Mouse (Mus musculus): ENCODE measurements around the gene Isx.
A peak's percentile ranks its signal among the peaks of the same experiment; 100 is the strongest.

The Isx gene

DNA sequence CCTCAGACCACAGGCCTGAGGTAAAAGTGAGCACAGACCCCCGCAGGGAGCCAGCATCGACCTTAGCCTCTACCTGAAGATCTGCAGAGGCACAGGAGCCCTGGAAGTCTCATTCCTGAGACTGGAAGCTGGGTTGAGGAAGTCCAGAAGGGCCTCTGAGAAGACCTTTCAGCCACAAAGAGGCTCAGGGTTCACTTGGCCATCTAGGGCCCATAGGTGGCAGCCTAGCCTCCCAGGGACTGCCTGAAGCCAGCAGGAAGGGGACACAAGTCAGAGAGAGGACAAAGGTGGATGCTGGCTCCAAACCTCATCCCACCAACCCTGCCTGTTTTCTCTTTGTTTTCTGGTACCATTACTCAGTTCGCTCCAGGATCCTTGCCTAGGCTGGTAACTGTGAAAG lies at the start of gene Isx:
Gene Isx (plus strand): TSS at position 234 of the 400 bp plus-strand sequence.
- no peak for DNase-seq

DNA sequence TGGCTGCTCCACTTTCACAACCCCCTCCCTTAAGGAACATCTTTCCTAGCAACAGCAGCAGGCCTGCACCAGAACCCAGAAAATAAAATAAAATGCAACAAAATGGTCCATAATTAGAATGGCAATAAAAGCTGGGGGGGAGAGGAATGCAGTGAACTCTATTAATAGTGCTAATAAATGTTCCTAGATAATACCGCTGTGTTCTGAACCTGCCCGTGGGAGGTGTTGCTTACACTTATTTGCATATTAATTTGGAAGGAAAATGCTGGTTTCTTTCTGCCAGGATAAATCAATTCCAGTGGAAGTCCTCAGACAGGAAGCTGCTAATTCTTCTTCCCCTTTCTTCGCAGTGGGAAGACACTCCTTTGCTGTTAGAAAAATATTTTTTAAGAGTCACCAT lies 45.3 kb upstream of the Isx start:
- no peak for DNase-seq

DNA sequence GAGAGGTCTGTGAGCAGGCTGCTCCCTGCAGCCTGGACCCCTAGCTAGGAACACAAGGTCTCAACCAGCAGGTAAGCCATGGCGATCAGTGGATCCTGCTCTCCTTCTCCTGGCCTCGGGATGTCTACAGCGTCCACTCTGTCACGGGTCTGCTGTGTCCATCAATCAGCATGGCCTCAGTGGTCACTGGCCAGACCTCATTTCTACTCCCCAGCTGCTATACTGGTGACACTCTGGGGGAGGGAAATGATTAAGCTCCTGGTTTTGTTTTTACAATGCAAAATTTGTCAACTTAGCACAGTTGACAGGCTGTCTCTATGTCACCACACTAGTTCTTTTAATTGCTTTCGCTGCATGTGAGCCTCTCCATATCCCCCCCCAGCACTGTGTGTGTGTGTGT lies 41.7 kb upstream of the Isx start:
- no peak for DNase-seq

DNA sequence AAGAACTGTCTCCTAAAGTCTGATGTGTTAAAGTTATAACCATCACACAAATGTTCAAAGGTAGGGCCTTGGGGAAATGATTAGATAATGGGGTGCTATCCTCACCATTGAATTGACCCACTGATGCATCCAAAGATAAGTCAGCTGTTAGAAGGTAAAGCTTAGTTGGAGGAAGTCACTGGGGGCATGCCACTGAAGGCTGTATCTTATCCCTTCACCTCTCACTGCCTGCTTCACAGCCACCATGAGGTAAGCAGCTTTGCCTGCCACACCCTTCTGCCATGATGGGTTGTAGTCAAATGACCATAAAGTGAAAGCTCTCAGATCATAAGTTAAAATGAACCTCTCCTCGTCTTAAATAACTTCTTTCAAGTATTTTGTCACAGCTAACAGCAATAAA lies 38.7 kb upstream of the Isx start:
- DNase-seq = no peak

DNA sequence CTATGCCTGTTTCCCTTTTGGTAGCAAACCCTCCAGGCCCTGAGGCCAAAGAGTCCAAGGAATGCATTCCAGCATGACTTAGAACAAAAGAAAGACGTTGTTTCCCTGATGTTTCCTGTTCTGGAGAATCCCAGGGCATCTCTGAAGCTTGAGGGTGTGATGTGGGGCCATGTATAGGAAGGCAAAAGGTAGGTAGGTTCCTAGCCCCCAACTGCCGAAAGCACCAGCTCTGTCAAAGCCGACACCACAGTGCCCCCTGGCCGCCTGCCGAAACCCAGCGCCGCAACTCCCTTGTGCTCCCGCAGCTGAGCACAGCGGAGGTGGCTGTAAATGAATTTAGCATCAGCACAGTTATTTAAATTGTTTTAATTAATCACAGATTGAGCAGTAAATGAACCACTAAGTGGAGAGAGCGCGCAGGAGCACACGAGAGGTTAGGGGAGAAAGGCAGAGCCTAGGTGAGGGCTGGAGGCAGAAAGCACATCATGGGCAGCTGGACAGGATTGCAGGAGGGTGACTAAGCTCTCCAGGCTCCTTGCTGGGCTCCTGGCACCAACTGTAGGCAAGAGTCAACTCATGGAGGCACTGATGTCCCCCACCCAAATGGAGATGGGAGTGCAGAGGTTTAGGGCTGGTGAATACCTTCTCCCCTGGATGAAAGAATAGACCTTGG lies 25.5 kb upstream of the Isx start:
- DNase-seq = no peak

DNA sequence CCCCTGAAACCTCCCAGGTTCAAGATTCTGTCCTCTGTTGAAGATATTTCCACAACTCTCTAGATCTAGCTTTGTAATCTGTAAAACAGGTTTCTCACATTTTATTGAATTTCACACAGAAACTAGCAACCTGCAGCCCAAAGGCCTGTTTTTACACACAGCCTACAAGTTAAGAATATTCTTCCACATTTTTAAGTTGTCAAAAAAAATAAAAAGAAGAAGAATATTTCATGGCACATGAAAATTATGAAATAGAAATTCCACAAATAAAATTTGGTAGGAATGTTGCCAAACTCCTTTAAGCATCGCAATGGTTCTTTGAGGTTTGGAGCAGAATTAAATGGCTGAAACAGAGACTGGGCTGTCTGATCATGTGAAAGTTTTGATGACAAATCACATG lies 24.3 kb upstream of the Isx start:
- DNase-seq = no peak

DNA sequence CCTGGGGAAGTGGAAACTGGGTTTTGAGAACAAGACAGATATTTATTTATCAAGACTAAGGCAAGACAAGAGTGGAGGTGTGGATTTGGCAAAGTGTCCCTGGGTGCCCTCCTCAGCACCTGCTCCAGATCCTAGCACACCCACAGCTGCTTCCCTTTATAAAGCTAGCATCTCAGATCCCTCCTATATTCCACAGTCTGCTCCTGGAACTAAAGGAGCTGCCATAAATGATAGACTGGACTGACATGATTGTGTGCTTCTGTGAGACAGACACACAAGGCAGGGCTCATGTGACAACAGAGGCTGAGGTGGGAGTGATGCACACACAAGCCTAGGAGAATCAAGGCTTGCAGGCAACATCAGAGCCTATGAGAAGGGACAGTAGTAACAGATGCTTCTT lies 22.0 kb upstream of the Isx start:
- no peak for DNase-seq

DNA sequence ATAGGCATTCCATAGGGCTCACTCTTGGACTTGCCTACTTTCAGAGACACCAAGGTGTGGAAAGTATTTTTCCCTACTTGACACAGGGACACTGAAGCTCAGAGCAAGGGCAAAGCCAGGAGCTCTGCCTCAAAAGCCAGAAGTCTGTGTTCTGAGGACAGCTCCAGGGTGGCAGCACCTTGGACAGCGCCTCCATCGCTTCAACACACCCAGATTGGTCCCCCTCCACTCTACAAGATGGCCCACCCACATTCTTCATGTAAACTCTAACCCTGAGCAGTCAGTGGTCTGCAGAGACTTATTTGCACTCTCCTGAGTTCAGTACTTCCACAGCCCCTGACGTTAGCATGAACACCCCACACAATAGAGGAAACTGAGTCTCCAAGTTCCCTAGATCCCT lies 21.1 kb upstream of the Isx start:
- DNase-seq = no peak

DNA sequence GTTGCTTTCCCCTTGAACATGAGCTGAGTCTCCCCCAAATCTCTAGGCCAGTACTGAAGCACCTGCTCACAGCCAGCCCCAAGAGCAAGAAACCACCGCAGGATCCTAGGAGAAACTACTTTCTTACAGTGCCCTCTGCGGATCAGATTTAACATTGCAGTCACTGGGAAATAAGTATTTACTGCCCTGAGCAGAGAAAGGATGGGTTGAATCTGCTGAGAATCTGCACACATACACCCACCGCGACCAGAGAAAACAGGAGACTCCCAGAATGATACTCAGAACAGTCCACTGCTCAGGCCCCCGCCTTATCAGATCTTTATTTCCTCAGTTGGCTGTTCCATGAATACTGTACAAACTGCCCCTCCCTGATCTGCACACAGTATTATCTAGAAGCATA lies 19.5 kb upstream of the Isx start:
- DNase-seq = no peak

DNA sequence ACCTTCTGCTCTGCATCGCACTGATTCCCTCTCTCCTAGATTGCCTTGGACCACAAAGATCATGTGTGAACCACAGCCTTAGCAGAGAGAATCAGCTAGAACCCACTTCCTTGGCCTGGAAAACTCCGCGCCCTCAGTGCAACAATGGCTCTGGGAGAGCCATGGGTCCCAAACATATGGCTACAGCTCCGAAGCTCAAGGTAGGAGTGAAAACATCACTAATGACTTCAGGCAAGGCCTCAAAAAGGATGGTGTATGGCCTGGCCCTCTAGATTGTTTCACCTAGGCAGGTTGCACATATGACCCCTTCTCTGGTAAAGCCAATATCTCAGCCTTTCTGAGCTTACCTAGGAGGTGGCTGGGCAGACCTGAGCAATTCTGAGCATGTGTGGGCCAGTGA lies 18.2 kb upstream of the Isx start:
- no peak for DNase-seq

DNA sequence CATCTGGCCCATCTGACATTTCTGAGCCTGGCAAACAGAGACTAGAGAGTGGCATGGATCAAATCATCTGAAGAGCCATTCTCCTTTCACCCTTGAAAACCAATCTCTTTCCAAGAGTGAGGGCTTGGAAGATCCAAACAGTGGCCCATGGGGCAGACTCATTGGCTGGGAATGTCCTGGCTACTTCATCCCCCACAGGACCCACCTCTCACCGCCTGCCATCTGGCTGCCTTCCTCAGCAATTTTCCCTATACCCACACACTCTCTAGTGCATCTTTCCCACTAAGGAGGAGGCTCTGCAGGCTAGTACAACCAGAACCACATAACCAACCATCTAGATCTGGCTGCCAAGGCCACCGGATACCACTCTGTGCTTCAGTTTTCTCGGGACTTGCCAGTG lies 17.6 kb upstream of the Isx start:
- no peak for DNase-seq

DNA sequence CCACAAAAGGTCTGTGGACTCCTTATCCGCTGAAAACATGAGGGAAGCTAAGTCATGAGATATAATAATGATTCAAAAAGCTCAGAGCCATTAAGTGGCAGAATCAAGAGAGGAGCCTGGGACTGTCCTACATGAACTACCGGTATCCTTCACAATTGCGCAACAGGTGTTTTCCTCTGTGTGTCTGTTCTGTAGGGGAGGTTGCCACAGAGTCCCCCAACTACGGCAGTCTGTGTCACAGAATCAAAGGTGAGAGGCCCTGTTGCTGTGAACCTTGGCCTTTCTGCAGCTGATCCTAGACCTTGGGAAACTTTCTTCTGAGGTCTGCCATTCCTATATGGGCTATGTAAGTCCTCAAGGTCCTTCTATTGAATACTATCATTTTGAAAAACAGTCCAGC lies 13.7 kb upstream of the Isx start:
- no peak for DNase-seq

DNA sequence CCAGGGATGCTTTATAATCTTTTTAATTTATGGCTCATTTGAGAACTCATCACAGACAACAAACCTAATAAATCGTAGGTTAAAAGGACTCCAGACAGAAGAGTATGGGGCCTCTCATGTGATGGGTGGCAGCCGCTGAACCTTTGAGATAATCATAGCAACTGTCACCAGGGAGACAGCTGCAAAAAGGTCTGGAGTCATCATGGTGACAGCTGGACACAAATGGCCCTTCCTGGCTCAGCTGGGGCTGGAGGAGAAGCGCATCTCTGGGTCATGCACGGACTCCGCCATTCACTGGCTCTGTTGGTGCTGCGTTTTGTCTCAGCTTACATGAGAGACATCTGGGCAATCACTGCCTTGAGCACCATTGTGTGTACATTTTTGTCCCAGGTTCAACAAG lies 12.5 kb upstream of the Isx start:
- no peak for DNase-seq

DNA sequence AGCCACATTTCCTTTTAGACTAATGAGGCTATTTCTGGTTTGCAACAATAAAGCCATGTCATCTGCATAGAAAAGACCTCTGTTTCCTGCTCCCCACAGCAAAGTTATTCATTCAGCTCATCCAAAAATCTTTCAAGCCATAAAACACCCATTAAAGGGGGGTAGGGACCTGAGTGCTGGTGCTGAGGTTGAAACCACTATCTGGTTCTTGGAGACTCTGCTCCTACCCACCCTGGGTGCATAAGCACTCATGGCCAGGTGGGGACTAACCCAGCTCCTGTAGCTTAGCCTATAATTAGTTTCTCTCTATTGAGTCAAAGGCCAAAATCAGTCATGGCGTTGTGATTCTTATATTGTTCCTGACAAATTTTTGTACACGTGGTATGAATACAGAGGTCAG lies 10.4 kb upstream of the Isx start:
- DNase-seq = no peak

DNA sequence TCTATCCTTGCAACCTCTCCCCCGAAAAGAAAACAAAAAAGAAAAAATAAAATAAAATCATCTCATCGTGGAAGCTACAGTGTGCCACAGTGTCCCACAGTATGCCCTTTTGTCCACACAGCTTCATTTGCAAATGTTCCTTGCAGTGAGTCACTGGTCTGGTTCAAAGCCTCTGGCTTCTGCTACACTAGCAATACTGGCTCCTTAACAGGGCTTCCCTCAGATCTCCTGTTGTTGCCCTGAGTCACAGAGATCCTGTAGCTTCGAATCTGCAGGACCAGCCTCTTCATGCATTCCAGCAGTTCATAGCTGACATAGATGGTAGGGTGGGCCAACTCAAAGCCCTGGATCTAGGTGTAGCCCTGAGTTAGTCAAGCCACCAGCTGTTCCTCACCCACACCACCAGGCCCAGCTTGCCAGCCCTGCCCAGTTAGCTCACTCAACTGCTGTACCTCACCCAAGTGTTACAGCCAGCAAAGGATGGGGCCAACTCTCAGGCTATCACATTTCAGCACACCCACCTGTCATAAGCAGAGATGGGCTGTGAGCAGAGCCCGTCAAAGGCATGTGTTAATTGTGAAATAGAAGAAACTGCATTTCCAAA lies 2.5 kb upstream of the Isx start:
- DNase-seq = peak in 1 of 2 experiments; percentile 10

DNA sequence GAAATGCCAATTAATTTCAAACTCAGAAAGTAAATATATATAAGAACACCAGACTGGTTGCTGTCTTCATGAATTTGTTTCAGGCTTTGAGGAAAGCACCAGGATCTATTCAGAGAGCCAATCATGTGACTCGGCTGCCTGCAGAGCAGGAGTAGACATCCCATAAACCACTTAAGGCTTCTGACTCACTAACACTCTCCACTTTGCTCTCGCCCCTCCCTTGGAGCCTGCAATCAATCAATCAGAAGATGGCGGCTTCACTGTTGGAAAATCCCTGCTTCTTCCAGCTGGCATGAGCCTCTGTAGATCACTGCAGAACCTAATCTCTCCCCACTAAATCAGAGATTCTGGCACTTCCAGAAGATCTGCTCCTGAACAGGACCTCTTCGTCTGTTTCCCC lies 1.3 kb upstream of the Isx start:
- peak; percentile 6 to 9 for DNase-seq

DNA sequence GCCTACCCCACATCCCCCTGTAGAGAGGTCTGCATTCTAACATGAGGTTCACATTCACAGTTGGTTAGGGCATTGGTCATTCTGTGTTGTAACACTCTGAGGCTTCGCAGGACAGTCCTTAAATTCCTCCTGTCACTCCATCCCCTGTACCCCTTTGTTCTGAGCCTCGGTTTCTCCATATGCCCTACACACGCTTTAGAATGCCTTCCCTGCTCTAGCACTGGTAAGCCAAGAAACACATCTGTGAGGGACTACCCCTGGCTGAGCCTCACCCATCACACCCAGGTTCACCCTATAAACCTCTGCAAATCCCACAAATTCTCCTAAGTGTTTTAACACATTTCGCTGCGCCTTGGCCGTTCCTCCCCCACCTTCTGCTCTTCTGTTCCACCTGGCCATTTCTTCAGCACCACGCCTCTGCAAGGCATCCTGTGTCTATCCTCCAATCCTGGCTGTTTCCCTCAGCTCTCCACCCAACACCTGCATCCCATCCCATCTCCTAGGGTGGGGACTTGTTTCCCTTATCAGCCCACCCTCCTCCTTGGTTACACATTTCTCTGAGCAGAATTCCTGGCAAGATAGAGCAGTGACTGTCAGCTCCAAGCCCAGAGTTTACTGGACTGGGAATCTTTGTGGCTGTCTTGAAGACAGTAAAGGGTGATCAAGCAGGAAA lies 686 bp upstream of the Isx start:
- no peak for DNase-seq

DNA sequence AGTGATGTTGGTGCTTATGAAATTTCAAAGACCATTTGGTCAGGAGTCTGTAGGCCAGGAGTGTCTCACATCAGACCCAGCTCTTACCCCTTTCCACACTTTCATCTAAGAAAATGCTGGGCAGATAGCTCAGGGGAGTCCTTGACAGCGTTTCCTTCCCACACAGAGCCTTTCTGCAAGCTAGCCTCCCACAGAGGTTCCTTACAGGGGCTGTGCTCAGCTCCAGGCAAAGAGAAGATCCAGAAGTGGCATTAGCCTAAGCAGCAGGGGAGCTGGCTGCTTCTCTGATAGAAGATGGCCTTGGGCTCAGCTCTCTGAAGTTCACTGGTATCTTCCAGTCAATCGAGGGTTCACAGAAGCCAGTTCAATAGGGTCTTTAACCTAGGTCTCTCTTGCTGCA lies 1.6 kb downstream of the Isx start:
- no peak for DNase-seq

DNA sequence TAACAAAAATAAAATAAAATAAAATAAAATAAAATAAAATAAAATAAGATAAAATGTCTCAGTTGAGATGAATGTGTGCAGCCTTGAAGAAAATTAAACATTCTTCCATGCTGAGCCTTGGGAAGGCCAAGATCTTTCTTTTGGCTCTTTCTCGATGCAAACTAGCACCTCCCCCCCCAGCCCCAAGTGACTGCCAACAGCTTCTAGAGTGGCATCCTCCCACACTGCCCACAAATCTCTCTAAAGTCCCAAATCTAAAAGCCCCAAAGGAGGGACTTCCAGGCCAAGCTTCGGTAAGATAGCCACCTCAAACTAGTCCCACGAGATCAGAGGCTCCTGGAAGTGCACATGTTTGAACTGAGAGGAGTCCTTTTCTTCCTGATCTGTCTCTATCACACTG lies 5.7 kb downstream of the Isx start:
- no peak for DNase-seq

DNA sequence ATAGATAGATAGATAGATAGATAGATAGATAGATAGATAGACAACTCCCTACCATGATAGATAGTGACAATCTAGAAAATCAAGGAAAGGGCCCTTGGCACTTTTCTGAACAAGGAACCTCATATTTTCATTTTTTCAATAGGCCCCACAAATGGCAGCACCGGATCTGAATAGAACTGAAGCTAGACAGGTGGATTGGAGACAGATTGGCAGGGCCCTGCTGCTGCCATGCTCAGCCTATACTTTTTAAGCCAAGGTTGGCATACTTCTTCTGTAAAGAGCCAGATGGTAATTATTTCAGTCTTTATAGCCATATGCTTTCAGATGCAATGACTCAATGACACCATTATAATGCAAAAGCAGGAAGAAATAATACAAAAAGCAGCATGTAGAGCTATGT lies 15.8 kb downstream of the Isx start:
- DNase-seq = no peak

DNA sequence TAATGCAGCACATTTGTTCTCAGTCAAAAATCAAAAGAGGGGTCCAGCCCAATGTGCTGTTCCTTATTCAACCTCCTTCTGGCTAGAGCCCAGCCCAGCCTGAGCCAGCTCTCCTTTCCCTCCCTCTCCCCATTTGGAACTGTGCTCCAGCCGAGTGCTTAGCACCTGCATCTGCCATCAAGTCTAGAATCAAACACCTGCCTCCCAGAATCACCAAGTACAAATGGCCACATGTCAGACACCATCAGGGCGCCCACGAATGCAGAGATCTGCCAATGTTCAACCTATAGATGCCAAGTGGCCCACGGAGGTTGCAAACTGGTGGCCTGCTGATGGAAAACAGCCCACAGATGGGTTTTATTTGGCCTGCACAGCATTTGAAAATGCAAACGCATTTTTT lies 18.1 kb downstream of the Isx start:
- no peak for DNase-seq

DNA sequence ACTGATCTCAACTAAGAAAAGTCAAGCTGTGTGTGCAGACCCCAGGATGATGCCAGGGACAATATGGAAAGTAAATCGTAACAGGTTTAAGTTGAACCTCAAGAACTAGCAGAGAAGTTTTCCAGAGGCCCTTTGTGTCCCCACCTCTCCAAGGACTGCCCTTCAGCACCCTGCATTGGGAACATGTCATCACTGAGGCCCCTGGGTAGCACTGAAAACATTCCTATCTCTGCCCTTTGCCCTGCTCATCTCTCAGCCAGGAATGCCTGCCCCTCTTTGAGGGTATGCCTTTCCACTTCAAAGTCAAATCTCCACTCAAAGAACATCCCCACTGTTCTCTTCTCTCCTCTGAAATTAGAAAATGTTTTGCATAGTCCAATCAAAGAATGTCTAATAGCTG lies 23.3 kb downstream of the Isx start:
- no peak for DNase-seq

DNA sequence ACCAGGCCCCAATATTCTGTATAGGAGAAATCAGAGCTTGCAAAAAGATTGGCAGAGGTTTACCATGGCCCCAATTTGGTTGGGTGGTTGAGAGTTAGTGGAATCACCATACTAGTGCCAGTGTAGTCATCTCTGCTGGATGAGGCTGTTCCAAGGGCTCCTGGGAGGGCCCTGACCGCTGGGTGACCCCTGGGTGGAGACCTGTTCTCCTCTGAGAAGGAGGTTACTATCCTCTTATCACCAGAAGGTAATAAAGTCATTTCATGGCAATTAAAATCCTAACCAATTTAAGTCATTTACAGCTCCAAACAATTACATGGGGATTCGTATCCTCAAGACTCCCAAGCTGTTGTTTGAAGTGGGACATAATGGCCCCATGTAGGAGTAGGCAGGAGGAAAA lies 24.3 kb downstream of the Isx start:
- DNase-seq = no peak

DNA sequence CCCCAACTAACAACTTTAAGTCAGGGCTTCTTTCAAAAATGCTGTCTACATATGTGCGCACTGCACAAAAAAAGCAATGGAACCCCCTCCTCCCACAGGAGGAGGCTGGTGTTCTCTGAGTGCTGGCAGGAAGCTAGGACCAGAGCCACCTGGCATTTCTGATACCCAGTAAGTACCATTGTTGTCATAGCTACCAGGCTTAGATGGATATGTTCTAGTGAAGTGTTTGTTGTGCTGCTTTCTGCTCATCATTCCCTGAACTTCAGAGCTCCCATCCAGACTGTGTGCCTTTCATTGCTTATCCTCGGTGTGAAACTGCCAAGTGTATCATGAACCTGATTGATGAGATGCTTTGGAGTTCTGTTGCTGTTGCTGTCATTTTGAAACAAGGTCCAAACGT lies 26.8 kb downstream of the Isx start:
- no peak for DNase-seq

DNA sequence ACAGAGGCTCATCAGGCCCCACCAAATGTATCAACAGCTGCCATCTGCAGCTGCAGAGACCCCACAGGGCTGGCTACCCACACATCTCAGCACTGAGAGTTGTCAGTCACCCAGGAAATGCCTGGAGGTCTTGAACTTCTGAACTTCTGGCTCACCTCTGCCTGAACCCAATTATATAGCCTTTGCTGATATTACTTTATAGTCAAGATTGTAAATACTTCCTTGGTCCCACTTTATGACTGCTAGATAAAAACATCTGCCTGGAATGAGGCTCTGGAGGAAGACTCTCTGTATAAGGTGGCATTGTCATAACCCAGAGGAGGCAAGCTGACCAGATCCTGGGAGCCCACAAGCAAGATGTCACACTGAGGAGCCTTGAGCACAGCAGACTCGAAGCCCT lies 28.8 kb downstream of the Isx start:
- no peak for DNase-seq

All from lung, adult 18-20 months (tissue).